Mouse (Mus musculus): ENCODE measurements around the gene Unc119b.
"Not testable (repeated sequence)": the region's sequence is repeated elsewhere in the genome, so short reads cannot be mapped to it uniquely, and the experiment has no call there.

Gene Unc119b

DNA sequence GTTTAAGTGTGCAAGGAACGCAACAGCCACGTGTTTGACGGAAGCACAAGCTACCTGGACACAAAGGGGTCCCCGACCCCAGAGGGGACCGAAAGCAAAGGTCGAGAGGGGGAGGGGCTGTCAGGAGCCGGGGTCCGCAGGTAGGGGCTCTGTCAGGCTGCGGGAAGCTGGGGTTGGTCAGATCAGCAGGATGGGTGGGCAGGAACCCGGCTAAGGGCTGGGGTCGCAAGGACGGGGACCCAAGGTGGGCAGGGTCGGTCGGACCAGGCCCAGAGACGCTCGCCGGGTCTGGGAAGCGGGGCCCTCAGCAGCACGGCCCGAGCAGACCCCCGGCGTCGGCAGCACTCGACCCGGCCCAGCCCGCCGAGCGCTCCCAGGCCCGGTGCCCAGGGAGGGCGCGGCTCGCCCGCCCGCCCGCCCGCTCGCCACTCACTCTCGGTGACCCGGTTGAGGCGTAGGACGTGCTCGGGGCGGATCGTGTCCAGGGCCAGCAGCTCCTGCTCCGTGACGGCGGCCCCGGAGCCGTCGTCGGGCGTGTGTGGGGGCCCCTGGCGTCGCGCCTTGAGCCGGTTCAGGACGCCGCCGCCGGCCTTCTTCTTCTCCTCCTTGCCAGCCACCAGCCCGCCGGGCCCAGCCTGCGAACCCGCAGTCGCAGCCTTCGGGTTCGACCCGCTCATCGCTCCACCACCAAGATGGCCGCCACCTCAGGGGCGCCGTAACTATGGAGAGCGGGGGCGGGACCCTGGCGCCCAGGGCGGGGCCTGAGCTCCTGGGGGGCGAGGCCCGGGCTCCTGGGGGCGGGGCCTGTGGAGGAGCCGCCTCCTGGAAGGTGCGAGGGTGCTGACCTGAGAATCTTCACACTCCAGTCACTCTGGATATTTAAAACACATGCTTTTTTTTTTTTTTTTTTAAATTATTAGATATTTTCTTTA, at the start of gene Unc119b:
Gene Unc119b, minus strand, starts transcription at position 742 of the 932 bp plus-strand sequence.
- peak; percentile 89 to 96 for DNase-seq

DNA sequence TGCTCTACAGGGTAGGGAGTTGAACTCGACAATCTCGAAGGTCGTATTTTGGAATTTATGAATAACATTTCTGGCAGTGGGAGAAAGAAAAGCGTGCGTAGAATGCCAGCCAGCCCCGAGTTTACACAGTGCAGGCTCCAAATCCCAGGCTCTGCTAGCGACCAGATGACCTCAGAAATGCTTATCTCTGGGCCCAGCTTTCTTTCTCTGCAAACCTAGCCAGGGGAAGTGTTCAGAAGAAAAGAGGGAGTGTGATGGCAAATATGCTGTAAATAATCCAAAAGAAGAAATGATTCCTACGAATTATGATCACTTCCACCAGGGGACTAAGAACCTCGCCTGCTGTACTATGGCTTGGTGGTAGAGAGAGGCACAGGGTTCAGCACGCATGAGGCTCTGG, 48.7 kb upstream of the Unc119b start:
- DNase-seq, result no peak

DNA sequence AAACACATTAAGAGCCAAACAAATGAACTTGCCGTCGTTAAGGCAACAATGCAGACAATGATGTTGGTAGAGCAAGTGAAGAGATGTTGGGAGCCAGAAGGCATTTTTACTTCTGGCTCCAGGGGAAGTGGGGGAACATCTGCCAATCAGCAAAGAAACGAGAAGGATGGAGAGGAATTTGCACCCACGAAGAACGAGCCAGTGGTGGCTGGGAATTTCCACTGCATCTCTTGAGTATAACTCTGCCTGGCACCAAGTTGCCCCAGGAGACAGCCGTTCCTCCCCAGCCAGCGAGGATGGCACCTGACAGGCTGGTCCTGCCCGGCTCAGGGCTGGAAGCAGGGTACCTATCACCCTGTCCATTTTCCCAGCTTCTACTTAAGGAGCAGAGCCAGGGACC, 48.1 kb upstream of the Unc119b start:
- no peak for DNase-seq

DNA sequence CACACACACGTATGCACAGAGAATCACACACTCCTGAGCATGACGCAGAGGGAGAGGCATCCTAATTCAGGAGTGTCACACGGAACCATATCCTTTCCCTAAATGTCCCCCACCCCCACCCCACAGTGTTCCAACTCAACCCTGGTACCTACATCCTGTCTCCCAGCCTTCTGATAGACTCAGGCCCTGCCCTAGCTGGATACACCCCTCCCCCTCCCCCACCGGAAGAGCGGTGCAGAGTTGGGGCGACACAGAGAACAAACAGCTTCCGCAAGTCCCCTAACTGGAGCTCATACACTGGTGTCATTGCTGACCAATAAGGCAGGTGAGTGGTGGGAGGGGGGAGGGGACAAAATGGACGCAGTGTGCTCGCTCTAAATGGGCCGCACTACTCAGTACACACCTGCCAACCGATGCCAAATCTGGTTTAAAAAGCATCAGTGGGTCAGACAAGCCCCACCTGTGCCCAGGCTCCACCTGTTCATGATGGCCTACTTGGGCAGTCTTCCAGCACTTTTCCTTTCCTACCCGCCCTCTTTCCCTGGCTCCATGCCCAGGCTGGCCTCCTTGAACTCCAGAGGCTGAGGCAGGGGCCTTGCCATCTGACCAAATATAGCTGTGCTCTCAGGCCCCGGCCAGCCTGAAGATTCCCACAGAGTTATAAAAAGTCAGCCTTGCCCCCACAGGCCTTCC, 46.6 kb upstream of the Unc119b start:
- DNase-seq, result peak; percentile 78 to 87

DNA sequence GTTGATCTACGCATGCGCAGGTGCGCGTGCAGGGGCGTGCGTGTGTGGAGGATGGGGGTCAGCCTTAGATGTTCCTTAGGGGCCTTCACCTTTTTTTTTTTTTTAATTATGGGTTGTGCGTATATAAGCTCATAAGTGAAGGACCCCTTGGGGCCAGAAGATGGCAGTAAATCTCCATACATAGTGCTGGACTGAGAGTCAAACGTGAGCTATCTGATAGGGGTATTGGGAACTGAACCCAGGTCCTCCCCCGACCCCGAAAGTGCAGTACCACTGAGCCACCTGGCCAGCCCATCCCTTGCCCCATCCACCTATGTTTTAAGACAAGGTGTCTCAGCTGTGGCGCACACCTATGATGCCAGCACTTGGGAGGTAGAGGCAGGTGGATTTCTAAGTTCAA, 44.8 kb upstream of the Unc119b start:
- DNase-seq, result no peak

DNA sequence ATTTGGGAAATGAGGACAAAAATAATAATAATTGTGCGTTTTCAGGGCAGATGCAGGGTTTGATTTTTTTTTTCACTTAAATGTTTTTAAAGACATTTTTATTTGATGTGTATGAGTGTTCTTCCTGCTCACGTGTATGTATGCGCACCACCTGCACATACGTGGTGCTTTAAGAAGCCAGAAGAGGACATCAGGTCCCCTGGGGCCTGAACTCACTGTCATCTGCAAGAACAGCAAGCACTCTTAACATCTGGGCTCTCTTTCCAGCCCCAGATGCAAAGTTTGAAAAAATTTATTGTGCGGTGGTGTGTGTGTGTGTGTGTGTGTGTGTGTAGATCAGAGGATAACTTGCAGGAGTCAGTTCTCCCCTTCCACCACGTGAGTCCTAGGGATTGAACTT, 43.1 kb upstream of the Unc119b start:
- no peak for DNase-seq

DNA sequence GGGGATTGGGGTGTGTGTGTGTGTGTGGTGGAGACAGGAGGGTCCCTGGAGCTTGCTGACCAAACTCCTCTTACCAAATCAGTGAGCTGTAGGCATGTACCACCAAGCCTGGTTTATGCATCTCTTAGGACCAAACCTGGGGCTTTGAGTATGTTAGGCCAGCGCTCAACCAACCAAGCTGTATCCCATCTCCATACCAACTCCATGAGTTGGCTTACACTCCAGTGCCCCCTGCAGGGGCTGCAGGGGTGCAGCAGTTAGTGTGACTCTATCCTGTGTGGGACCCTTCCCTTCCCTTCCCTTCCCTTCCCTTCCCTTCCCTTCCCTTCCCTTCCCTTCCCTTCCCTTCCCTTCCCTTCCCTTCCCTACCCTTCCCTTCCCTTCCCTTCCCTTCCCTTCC, 39.8 kb upstream of the Unc119b start:
- DNase-seq, result no peak

DNA sequence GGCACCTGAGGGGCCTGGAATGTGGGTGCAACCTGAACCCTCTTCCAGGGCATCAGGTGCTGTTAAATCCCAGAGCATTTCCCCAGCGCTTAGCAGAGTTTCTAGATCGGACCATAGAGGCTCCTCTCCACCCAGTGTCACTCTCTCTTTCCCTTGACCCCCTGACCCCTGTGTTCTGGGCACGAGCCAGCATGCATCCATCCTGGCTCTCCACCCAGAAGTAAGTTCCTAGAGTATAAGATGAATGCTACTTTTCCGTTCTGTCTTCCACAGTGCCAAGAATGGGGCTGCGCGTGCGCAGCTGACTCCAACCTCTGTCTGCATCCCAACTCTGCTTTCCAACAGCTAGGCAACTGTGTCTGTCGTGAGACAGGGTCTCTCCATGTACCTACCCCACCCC, 35.4 kb upstream of the Unc119b start:
- peak; percentile 60 to 72 for DNase-seq

DNA sequence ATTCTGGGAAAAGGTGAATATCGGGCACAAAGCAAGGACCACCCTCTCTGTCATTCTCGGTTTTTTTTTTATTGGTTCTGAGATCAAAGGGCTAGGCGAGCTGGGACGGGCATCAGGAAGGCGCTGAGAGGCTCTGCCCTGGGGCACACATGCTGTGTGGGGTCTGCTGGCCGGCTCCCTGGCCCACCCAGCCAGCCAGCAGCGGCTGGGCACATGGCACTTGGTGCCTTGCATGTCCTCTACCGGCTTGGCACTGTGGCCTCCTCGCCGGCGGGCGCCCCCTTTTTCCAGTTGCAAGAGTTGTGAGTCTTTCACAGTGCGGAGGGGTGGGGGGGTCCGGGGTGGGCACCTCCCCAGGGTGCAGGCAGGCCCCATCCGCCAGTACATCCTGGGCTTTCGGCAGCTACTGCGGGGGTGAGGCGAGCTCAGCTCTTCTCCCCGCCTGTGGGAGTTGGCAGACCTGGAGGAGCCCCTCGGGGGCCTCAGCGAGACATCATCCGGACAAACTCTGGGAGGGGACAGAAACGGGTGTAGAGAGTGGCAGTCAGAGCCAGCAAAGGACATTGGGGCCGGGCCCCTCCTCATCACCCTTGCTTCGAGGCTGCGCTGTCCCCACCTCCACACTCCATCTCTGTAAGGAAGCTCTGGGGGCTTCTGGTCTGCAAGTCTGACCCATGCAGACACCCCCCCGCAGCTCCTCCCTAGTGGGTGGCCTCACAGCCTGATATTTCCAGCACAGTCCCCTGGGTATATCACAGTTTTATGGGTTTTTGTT, 34.1 kb upstream of the Unc119b start:
- DNase-seq, result no peak

DNA sequence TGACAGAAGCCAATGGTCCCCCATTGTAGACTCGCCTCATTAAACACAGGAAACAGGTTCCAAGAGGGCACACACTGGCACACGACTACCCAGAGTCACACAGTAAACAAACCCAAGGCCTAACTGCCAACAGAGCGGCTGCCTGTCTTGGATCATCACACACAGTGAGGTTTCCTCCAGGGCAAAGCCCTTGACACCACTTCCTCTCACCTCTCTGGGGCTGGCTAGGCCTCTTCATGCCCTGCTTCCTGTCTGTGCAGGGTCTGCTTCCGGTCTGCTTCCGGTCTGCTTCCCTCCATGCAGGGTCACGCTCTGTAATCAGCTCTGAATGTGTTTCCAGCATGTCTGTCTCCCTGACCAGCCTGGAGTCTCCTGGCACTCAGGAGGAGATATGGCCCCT, 32.6 kb upstream of the Unc119b start:
- DNase-seq, result peak in 1 of 2 experiments; percentile 45

DNA sequence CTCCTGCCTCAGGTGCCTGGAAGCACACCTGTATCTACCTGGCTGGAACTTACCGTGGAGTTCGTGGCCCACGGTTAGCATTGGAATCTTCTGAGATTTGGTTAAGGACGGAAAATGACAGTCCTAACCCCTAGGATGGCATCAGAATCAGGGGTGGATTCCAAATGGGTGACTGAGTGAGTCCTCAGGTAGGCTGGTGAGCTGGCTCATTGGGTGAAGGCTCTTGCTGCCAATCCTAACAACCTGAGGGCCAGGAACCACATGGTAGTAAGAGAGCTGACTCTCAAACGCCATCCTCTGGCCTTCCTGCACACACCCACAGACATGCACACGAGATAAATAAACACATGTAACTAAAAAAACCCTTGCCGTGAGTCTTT, 32.0 kb upstream of the Unc119b start:
- DNase-seq, result no peak

DNA sequence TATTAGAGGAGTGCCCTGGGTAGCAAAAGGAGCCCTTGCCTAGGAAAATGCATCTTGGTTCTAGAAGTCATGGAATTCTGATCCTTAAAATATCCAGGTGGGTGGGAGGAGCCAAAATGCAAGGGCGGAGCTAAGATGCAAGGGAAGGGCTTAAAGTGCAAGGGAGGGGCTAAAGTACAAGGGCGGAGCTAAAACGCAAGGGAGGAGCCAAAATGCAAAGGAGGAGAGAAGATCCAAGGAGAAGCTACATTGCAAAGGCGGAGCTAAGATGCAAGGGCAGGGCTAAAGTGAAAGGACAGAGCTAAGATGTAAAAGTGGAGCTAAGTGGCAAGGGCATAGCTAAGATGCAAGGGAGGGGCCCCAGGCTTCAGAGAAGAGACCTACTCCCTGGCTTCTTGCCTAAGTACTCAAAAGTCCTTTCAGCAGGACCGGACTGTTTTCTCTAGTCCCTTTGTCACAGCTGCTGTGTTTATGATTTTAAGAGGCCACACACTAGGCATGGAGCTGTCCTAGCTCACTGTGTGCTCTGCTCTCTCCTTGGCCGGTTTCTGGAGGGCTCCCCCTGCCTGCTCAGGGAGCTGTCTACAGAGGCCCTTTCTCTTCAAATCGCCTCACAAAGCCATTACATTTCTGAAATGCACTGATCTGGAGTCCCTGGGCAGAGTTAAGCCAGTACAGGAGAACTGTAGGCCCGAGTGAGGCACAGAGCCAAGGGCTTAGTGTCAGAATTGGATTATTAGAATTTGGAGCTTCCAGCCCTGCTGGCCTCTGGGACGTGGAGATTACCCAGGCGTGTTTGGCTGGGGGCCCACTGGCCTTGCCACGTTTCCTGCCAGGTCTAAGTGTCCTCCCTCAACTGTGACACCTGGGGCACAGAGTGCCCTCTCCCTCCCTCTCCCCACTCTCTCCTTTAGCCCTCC, 31.4 kb upstream of the Unc119b start:
- DNase-seq, result peak; percentile 76 to 88

DNA sequence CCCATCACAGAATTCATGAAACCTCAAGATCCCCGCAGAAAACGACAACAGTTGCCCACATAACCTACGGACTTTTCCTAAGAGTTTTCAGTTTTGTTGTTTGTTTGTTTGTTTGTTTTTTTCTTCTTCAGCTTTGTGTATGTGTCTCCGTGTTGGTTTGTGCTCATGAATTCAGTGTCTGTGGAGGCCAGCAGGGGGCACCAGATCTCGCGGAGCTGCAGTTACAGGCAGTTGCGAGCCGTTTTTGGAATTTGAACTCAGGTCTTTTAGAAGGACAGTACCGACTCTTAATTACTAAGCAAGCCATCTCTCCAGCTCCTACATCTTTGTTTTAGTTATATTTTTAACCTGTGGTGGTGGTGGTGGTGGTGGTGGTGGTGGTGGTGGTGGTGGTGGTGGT, 30.6 kb upstream of the Unc119b start:
- DNase-seq, result peak in 1 of 2 experiments; percentile 66

DNA sequence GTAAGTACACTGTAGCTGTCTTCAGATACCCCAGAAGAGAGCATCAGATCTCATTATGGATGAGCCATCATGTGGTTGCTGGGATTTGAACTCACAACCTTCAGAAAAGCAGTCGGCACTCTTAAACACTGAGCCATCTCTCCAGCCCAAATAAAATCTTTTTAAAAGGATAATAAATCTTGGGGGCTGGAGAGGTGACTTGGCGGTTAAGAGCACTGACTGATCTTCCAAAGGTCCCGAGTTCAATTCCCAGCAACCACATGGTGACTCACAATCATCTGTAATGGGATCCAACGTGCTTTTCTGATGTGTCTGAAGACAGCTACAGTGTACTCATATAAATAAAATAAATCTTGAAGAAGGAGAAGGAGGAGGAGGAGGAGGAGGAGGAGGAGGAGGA, 29.7 kb upstream of the Unc119b start:
- DNase-seq, result not testable (repeated sequence)

DNA sequence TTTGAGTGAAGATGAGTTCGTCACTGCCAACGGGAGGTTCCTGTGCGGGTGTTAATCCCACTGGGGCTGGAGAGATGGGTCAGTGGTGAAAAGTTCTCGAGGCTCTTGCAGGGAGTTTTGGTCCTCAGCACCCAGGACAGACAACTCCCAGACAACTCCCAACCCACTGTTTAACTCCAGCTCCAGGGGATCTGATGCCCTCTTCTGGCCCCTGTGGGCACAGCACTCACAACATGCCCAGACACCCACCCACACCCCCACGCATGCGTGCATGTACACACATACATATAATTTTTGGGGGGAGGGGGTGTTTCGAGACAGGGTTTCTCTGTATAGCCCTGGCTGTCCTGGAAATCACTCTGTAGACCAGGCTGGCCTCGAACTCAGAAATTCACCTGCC, 28.8 kb upstream of the Unc119b start:
- DNase-seq, result peak; percentile 73 to 87

DNA sequence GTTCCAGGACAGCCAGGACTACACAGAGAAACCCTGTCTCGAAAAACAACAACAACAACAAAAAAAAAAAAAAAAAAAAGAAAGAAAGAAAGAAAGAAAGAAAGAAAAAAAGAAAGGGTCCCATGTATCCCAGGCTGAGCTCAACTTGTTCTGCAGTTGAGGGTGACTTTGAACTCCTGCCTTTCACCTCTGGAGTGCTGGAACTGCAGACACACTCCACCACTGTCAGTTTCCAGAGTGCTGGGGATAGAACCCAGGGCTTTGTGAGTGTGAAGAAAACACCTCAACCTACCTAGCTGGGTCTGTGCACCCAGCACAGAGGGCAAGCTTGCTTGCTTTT, 27.1 kb upstream of the Unc119b start:
- DNase-seq, result not testable (repeated sequence)

DNA sequence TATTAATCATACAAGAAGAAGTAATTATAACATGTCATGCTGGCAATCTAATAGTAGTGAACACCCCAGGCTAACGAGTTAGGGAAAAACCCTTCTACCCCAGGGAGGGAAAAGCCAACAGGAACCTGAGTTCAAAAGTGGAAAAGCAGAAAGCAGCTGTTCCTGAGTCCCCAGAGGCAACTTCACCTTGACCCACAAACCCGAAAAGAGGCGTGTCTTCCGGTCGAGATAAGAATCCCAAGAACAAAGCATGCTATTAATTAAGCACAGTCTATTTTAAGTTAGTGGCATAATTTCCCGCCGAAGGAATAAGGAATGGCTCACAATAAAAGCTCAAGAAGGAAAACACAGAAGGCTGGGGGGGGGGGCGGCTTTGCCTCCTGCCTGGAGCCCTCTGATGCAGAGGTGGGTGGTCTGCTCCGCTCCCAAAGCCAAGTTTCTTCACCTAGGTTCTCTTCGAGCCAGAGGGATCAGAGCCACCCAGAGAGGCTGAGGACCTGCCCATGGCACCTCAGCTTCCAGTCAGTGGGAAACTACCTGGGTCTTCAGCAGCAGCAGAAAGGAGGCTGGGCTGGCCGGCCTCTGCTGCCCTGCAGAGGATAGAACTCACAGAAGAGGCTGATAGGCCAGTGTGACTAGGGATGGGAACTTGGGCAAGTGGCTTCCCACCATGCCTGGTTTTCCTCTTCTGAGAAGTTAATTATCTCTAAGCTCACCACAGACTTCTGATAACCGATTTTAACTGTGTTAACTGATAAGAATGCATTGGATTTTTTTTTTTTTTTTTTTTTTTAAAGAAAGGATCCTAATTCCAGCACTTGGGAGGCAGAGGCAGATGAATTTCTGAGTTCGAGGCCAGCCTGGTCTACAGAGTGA, 26.5 kb upstream of the Unc119b start:
- no peak for DNase-seq

DNA sequence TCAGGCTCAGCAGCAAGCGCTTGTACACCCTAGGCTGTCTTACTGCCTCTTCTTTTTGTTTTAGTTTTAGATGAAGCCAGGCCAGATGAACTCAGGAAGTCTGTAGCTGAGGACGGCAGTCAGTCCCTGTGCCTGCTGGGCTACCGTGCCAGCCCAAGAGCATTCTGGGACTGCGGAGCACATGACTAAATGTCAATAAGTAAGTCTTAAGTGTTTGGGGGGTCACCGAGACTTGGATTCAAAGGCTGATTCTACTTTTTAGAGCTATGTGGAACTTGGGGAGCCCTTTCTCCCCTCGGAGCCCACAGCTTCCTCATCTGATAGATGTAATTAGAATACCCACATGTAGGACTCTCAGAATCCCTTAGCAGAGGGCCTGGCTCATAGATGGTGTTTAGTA, 25.9 kb upstream of the Unc119b start:
- DNase-seq, result no peak

DNA sequence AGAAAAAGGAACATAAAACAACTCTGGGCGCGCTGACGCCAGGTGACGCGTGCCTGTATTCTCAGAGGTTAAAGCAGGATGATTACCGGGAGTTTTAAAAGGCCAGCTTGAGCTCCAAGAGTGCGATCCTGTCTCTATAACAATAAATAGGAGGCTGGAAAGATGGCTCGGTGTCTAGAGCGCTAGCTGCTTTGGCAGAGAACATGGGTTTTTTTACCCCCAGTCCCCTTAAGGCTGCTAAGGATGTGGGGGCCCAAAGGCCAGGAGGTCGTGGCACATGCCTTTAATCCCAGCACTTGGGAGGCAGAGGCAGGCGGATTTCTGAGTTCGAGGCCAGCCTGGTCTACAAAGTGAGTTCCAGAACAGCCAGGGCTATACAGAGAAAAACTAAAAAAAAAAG, 24.4 kb upstream of the Unc119b start:
- DNase-seq, result no peak

DNA sequence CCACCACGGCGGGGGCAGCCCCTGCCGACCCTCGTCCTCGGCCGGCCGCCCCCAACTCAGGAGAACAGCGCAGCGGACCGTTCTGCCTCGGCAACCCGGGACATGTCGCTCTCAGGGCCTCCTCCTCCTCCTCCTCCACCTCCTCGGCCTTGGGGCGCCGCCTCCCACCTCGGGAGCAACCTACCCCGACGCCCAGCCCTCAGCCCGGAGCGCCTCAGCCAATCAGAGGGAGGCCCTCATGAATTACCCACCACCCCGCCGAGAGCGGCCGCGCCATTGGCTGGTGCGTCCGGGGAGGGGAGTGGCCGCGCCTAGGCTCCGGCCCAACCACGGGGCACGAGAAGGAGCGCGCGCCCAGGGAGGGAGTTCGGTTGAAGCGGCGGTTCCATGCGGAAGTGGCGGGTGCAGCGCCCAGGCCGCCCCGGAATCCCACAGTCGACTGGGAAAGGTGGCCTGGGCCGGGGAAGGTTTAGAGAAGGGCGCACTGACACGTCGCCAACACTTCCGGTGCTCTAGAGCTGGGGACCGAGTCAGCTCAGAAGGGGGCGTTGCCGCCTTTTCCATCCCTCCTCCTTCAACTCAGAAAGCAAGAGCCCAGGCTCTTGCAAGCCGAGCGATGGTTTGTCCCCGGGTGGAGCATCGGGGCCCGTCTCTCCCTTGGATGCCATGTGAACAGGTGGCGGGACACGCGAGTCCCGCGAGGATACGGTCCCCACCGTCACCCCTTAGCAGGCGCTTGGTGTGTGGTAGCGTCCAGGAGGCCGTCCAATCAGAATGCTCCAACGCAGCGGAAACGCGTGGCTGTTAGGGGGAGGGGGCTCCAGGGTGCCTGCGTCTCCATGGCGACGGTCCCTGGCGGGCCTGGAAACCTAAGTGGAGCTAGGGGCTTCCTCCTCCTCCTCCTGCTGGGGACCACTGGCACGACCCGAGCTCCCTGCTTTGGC, 23.5 kb upstream of the Unc119b start, which contains the start of gene Mlec:
Gene Mlec, minus strand, starts transcription at position 140 of the 944 bp plus-strand sequence.
- DNase-seq, result peak; percentile 98

Measured in kidney, postnatal 36 days (tissue).